Mouse (Mus musculus) midbrain, embryonic 14.5 days (tissue): ENCODE results near the gene Nprl2. TPM values are rescaled to one million over a fixed set of nuclear protein-coding genes. Genes with fewer than 3 reads are reported as not detected.
A peak's percentile ranks its signal among the peaks of the same experiment; 100 is the strongest.

ENCODE experiments used
- ATAC-seq: fragments of 200-750 bp; cut with Nextera tagmentation; 2 replicates; pipeline ENCODE4 v1.8.0; 2017; ENCODE audit warnings: moderate number of reproducible peaks, moderate library complexity; ENCODE audit not compliant: low FRiP score, low TSS enrichment
- DNase-seq: peaks from one replicate; pipeline ENCODE4 v3.0.0-alpha.2; 2015
- H3K27ac ChIP-seq: fragments of 300-500 bp; sonication (generic); replicated peaks from 2 replicates; pipeline ENCODE4 v1.5.1; 2014; ENCODE audit warnings: mild to moderate bottlenecking, low read depth, low read length, moderate library complexity
- H3K27me3 ChIP-seq: fragments of 300-500 bp; sonication (generic); 2 replicates; pipeline ENCODE4 v1.6.1; 2014; ENCODE audit warnings: low read length, control low read depth, mixed read lengths; ENCODE audit not compliant: control insufficient read depth, insufficient read depth
- H3K36me3 ChIP-seq: fragments of 300-500 bp; sonication (generic); 2 replicates; pipeline ENCODE4 v1.6.1; 2014; ENCODE audit warnings: low read length, control low read depth; ENCODE audit not compliant: control insufficient read depth, insufficient read depth
- H3K4me1 ChIP-seq: fragments of 300-500 bp; sonication (generic); 2 replicates; pipeline ENCODE4 v1.6.1; 2014; ENCODE audit warnings: mild to moderate bottlenecking, antibody characterized with exemption, low read length, control low read depth; ENCODE audit not compliant: control insufficient read depth, insufficient read depth
- H3K4me2 ChIP-seq: fragments of 300-500 bp; sonication (generic); 2 replicates; pipeline ENCODE4 v1.6.1; 2014; ENCODE audit warnings: mild to moderate bottlenecking, low read length, moderate library complexity
- H3K4me3 ChIP-seq: fragments of 300-500 bp; sonication (generic); replicated peaks from 2 replicates; pipeline ENCODE4 v1.5.1; 2014; ENCODE audit warnings: low read depth, low read length
- H3K9ac ChIP-seq: fragments of 300-500 bp; sonication (generic); replicated peaks from 2 replicates; pipeline ENCODE4 v1.6.1; 2014; ENCODE audit warnings: mild to moderate bottlenecking, low read length, moderate library complexity
- H3K9me3 ChIP-seq: fragments of 300-500 bp; sonication (generic); 2 replicates; pipeline ENCODE4 v1.6.1; 2016; ENCODE audit warnings: low read length, control low read depth, mixed read lengths; ENCODE audit not compliant: control insufficient read depth
- WGBS: fragments of 180-500 bp; shearing (Covaris S2); extraction: QIAGEN DNeasy Blood & Tissue Kit; methylation state at CpG from one replicate; pipeline ENCODE4 v1.1.7; 2014; 5-methylcytosine and 5-hydroxymethylcytosine counted together
- polyA plus RNA-seq: library from polyadenylated mRNA; unstranded; fragments of >200 nt; fragmentation: Nextera tagmentation; extraction: Ambion mirVana; gene quantifications from 2 replicates; pipeline ENCODE4 v1.2.1, GENCODE M21; 2014

The Nprl2 gene
- polyA plus RNA-seq, 1 experiment from 2014 or later, result 69.4 TPM

DNA sequence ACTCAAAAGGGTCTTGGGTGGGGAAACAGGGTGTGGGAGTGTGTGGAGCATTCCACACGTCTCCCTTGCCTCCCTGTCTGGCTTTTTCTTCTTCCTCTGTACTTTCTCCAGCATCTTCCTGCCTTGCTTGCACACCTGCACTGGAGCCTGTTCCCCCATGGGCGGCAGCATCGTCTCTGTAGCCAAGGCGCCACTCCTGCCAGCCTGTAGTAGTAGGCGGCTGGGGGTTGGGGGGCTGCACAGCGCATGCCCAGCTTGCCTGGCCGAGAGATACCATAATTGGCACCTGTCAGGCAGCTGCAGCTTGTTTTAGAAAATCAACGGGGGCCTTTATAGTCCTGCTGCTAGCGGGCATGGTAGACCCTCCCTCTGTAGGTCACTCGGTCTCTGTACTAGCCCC lies 33.8 kb upstream of the Nprl2 start:
- H3K4me2 ChIP-seq, result no peak overlapping the region
- no peaks in the 10 kb centered on the region for H3K27me3 ChIP-seq
- no peaks in the 10 kb centered on the region for H3K9me3 ChIP-seq
- peak overlapping the region; percentile 52; the same call in 1 of the 2 replicates for H3K27ac ChIP-seq
- WGBS, result 50% methylated on average over 10 of the region's 10 CpGs
- H3K36me3 ChIP-seq, result no peaks in the 10 kb centered on the region
- H3K4me3 ChIP-seq, result no peak overlapping the region
- DNase-seq, result peak; percentile 72
- no peak for ATAC-seq
- no peak overlapping the region; the same call in 1 of the 2 replicates for H3K9ac ChIP-seq
- peaks cover 54% of the 10 kb centered on the region for H3K4me1 ChIP-seq

DNA sequence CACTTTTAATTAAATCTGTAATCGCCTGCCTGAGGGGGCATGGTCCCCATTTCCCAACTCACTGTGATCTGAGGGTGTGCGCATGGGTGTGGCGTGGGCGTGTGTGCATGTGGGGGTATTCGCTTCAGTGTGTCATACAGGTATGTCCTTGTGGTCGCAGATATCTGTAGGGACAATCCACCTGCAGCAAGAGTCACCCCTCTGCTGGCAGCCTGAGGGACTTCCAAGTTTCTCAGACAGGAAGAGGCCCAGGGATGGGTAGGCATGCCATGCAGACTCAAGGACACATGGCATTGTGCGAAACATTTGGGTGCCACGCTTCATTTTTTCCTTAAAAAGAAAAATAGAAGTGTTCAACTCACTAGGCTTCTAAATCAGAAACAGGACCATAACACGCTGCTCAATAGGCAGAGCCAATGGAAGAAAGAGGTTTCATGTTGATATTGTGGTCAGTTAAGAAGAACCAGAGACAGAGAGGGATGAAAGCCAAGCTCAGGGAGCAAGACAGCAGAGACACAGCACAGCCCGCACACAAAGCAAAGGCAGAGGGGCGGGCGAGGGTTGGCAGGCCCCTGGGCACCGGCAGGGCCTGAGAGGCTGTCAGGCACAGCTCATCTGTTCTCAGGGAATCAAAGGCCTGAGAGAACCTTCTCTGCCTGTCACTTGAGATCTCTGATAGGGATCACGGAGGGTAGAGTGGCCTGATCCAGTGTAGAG lies 31.5 kb upstream of the Nprl2 start:
- no peaks in the 10 kb centered on the region for H3K36me3 ChIP-seq
- ATAC-seq, result no peak
- H3K9ac ChIP-seq, result no peak overlapping the region
- no peak overlapping the region for H3K4me3 ChIP-seq
- no peak overlapping the region for H3K4me2 ChIP-seq
- H3K27ac ChIP-seq, result peak overlapping the region; percentile 79
- DNase-seq, result no peak
- peaks cover 35% of the 10 kb centered on the region for H3K4me1 ChIP-seq
- no peaks in the 10 kb centered on the region for H3K9me3 ChIP-seq
- H3K27me3 ChIP-seq, result no peaks in the 10 kb centered on the region
- 81% methylated on average over 14 of the region's 14 CpGs for WGBS

DNA sequence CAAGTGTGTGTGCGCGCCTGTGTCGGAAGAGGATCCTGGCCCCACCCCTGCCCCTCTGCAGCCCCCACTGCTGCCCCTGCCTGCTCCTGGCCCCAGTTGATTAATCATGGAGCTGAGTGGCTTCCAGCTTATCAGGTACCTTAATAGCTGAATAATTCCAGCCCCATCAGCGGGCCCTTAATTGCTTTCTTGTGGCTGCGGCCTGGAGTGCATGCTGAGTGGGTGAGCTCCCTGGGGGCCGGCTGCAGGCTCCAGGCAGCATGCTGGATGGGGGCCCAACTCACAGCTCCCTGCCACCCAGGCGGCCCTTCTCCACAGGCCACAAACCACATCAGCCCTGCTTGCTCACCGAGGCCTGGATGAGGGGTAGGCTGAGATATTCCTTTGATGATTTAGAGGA lies 30.6 kb upstream of the Nprl2 start:
- H3K4me3 ChIP-seq, result no peak overlapping the region
- peaks cover 32% of the 10 kb centered on the region for H3K4me1 ChIP-seq
- DNase-seq, result peak; percentile 59
- no peaks in the 10 kb centered on the region for H3K9me3 ChIP-seq
- no peak overlapping the region for H3K4me2 ChIP-seq
- WGBS, result 48% methylated on average over 8 of the region's 8 CpGs
- H3K36me3 ChIP-seq, result no peaks in the 10 kb centered on the region
- no peak; the same call in 1 of the 2 replicates for ATAC-seq
- H3K27me3 ChIP-seq, result no peaks in the 10 kb centered on the region
- H3K9ac ChIP-seq, result no peak overlapping the region
- peak overlapping the region; percentile 79 for H3K27ac ChIP-seq

DNA sequence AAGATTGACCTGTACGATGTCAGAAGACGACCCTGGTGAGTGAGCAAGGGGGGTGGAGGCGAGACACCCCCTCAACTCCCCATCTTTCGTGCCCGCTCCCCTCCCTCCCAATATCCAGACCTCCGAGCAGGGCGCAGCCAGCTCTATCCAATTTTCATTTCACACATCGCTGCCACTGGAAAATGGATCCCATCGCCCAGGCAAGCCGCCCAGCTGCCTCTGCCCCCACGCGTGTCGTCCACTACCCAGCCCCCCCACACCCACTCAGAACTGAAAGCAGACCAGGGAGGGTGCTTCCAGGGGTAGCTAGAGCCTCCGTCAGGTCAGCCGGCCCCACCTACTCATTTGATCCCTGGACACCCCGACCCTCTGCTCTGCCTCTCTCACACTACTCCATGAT lies 29.7 kb upstream of the Nprl2 start:
- WGBS, result 49% methylated on average over 16 of the region's 16 CpGs
- Histone ChIP-seq H3K9me3 (no peaks in the 10 kb centered on the region), H3K4me1 (peaks cover 29% of the 10 kb centered on the region), H3K9ac (no peak overlapping the region), H3K36me3 (0 out of 2 replicates have a peak, but pooled peaks cover 2% of the 10 kb centered on the region), H3K4me2 (no peak overlapping the region), H3K4me3 (no peak overlapping the region), H3K27ac (peak overlapping the region; percentile 79), H3K27me3 (no peaks in the 10 kb centered on the region)
- ATAC-seq, result no peak
- no peak for DNase-seq

DNA sequence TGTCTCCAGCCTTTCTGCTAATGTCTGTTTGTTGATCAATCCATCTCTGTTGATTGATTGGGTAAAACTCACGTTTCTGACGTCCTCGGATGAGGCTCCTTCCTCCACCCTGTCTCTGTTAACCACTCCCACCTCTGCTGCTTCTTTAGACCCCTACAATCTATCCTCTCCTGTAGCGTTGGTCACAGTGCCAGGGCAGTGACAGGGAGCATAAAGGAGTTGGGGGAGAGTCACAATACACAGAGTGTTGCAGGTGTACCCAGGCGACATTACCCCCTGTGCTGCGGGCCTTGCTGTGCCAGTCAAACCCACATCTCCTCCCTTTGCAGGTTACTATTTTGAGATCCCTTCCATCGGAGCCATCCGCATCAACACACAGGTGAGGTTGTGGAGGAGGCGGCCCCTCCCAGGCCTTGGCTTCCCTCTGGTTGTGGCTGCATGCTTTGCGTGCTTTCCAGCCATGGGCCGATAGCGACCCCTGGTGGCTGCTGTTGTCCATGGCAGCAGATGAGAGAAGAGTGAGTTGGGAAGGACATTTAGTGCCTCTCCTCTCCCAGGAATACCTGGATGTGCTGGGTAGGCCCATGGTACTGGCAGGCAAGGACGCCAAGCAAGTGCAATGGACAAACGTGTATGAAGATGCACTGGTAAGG lies 27.6 kb upstream of the Nprl2 start:
- Histone ChIP-seq H3K9me3 (no peaks in the 10 kb centered on the region), H3K27me3 (no peaks in the 10 kb centered on the region), H3K4me2 (no peak overlapping the region), H3K4me1 (peaks cover 12% of the 10 kb centered on the region), H3K27ac (peak overlapping the region; percentile 3; the same call in 1 of the 2 replicates), H3K9ac (no peak overlapping the region), H3K4me3 (no peak overlapping the region), H3K36me3 (peaks cover 11% of the 10 kb centered on the region)
- DNase-seq (peak; percentile 94), ATAC-seq (peak; percentile 35; the same call in 1 of the 2 replicates)
- WGBS, result 27% methylated on average over 14 of the region's 14 CpGs

DNA sequence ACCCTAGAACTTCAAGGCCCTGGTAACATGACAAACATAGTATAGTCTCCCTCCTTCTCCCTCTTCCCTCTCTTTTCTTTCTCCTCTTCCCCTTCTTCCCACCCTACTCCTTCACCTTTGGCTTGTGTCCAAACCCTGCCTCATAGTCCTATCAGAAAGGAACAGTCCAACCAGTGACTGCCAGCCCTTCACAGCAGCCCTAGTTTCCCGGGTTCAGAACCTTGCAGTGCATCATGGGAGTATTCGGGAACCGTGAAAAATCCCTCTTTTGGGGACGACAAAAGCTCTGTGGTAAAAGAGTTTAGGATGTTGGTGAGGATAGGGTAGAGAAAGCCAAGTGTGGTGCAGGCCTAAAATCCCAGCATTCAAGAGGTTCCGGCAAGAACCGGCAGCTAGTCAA lies 21.7 kb upstream of the Nprl2 start:
- Histone ChIP-seq H3K4me1 (peaks cover 17% of the 10 kb centered on the region), H3K9me3 (no peaks in the 10 kb centered on the region), H3K27me3 (peaks cover 5% of the 10 kb centered on the region; the same call in 1 of the 2 replicates), H3K4me2 (no peak overlapping the region), H3K4me3 (no peak overlapping the region), H3K36me3 (peaks cover 11% of the 10 kb centered on the region), H3K27ac (no peak overlapping the region), H3K9ac (no peak overlapping the region)
- 25% methylated on average over 6 of the region's 6 CpGs for WGBS
- ATAC-seq (no peak), DNase-seq (peak; percentile 41)

DNA sequence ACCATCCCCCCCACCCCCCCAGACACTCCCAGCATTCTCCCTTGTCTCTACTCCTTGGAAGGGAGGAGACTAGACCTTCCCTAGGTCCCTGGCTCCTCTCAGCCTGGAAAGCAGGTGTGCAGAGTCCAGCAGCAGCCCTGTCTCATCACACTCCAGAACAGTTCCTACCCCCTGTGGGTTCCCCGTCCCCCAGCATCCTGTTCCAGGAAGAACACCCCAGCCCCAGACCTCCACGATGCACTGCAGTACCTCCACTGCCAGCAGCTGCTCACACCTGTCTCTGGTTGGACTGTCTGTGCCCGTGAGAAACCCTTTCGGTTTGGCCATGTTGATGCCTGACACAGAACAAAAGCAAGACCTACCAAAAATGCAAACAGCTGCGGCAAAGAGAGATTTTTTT lies 20.8 kb upstream of the Nprl2 start:
- Histone ChIP-seq H3K36me3 (peaks cover 11% of the 10 kb centered on the region), H3K9ac (no peak overlapping the region), H3K4me2 (no peak overlapping the region), H3K4me1 (peaks cover 17% of the 10 kb centered on the region), H3K27ac (0 out of 2 replicates have a peak overlapping the region, but pooled peaks have one; percentile 57), H3K4me3 (no peak overlapping the region), H3K9me3 (no peaks in the 10 kb centered on the region), H3K27me3 (peaks cover 13% of the 10 kb centered on the region)
- WGBS, result 63% methylated on average over 5 of the region's 5 CpGs
- ATAC-seq, result no peak
- DNase-seq, result no peak

DNA sequence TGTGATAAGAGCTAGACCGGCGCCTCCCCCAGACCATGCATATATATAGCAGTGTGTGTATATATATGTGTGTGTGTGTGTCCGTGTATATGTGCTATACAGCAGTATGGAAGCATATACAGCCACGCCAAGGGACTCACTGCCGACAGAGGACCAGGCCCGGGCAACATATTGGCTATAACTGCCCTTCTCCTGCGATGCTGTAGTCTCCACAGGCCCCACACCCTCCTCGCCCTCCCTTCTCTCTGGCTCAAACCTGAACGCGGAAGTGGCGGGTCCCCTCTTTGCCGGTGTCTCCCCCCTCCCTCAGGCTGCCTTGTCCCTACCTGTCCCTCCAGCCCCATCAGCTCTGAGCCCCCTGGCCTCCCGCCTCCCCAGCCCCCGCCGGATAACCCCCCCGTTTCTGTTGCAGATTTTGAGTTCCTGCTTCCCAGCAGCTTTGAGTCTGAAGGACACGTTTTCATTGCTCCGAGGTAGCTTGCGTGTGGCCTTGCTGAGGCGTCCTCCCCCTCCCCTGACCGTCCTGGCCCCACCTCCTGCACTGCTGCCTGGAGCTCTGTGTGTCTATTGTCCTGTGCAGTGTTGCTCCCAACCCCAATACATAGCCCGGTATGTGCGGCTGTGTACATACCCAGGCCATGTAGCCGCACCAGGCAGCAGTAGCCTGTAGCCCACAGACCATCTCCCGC lies 20.2 kb upstream of the Nprl2 start:
- ATAC-seq (no peak; the same call in 1 of the 2 replicates), DNase-seq (peak; percentile 49)
- Histone ChIP-seq H3K4me2 (peak overlapping the region; percentile 30), H3K27ac (peak overlapping the region; percentile 74), H3K4me1 (peaks cover 21% of the 10 kb centered on the region), H3K36me3 (peaks cover 11% of the 10 kb centered on the region), H3K27me3 (peaks cover 20% of the 10 kb centered on the region), H3K9me3 (no peaks in the 10 kb centered on the region), H3K4me3 (no peak overlapping the region), H3K9ac (peak overlapping the region; percentile 34)
- WGBS, result 22% methylated on average over 25 of the region's 25 CpGs
